Mouse (Mus musculus): ENCODE results near the gene Msantd3.

DNA sequence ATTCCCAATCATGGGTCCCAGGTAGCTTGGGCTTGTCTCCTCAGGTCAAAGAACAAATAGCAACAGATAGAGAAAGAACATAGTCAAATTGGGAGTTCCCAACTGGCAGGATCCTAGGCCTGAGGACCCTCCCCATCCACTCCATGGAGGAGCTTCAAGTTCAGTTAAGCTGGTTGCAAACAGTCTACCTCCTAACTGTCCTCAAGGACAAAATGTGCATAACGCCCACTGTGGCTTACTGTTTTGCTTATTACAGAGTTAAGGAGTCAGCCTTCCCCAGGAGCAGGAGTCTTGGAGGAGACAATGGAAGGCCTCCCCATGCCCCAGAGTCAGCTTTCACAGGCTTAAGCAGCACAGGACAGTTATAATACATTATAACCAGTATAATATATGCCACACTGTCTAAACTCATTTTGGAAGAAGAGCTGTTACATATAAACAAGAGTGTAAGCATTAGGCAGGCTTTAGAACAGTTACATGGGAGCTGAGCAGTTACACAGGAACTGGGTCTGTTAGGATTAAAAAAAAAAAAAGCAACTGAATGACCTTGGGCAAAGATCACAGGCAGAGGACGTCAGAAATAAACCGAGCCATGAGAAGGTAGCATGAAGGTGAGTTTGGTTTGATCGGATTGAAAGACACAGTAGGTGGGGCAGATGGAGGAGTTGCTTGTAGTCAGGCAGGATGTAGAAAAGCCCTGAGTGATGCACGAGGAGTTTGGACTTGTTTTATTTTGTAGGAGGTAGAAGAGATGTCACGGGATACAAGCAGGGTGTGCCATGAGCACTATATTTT, 3.5 kb downstream of the Msantd3 start:
- no peak for TF ChIP-seq CTCF (IDR thresholded peaks at IDR 0.05)
- TF ChIP-seq EP300 (IDR thresholded peaks at IDR 0.05; ENCODE audit: insufficient read depth, low read depth, low read length), result no peak
- no peak for TF ChIP-seq POLR2A (IDR thresholded peaks at IDR 0.05; ENCODE audit: insufficient read depth, low read depth, low read length)

All from heart, adult 2 months (tissue).